In the genomic region with DNA sequence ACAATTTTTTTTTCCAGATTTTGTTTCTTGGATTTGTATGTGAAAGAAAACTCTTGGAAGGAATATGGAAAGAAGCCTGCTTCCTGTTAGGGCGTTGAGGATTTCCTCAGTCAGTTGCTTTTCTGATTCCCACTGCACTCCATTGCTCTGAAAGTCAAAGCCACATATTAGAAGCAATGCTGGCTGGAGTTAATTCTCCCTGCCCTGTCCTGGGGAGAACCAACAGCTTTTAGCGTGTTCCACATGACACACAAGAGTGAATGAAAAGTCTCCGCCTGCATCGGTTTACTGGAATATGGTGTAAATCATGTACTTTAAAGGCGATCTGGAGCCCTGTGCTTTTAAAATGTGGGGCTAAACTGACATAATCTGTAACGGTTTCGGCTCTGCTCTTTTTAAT, we compare ENCODE assay signal across 11 mouse cellular contexts.
DNase-seq lines count a peak whose midpoint lies in the region; ATAC-seq lines count a peak whose summit lies in the region.
"Had no signal": no experiment of that assay in that cellular context is flagged by ENCODE, and none has a peak within 500 bp of the region (broad histone marks: within the 10 kb centered on the region; RNA-seq: fewer than 3 reads in every experiment).

No protein-coding gene starts in this region.

- H3K4me1 ChIP-seq in heart, embryonic 13.5 days = 0 out of 2 replicates have a peak, but pooled peaks cover 3% of the 10 kb centered on the region
- peaks cover 31% of the 10 kb centered on the region for H3K4me1 ChIP-seq in embryonic facial prominence, embryonic 13.5 days
- H3K4me1 ChIP-seq in hindbrain, embryonic 14.5 days (replicated peaks; ENCODE audit: control insufficient read depth, insufficient read depth, low read length) = peaks cover 10% of the 10 kb centered on the region
- peaks cover 7% of the 10 kb centered on the region for H3K4me1 ChIP-seq in midbrain, embryonic 16.5 days (ENCODE audit: control insufficient read depth, insufficient read depth, low read length)

- intact Hi-C loops in left cerebral cortex, postnatal 25 days (cut with DNase I) = no loop called here

- H3K27me3 ChIP-seq in heart, embryonic 13.5 days (replicated peaks) = no peaks in the 10 kb centered on the region
- H3K27me3 ChIP-seq in embryonic facial prominence, embryonic 13.5 days = no peaks in the 10 kb centered on the region
- no peaks in the 10 kb centered on the region for H3K27me3 ChIP-seq in hindbrain, embryonic 14.5 days (ENCODE audit: control insufficient read depth, insufficient read depth, low read length)
- H3K27me3 ChIP-seq in midbrain, embryonic 16.5 days (ENCODE audit: control insufficient read depth, insufficient read depth, low read depth, low read length) = no peaks in the 10 kb centered on the region

- H3K4me3 ChIP-seq in heart, embryonic 13.5 days = no peak overlapping the region
- no peak overlapping the region for H3K4me3 ChIP-seq in embryonic facial prominence, embryonic 13.5 days
- H3K4me3 ChIP-seq in hindbrain, embryonic 14.5 days (replicated peaks; ENCODE audit: low read length) = no peak overlapping the region
- H3K4me3 ChIP-seq in midbrain, embryonic 16.5 days (ENCODE audit: low read depth, low read length) = no peak overlapping the region
- H3K4me3 ChIP-seq: erythroblast, embryonic 14.5 days had no signal

- no peak for DNase-seq in heart, adult 18-20 months
- no peak for DNase-seq in hindbrain, embryonic 14.5 days (ENCODE audit: low spot score)
- no peak for DNase-seq in gastrocnemius, adult 18-20 months (ENCODE audit: low spot score)
- no peak for DNase-seq in left cerebral cortex, postnatal 25 days (ENCODE audit: low spot score in 2 of 2)
- no peak for DNase-seq in T-cell, adult 2 months (ENCODE audit: low spot score)
- DNase-seq: right cerebral cortex, postnatal 4 days had no signal

- H3K9me3 ChIP-seq in heart, embryonic 13.5 days = no peaks in the 10 kb centered on the region
- no peaks in the 10 kb centered on the region for H3K9me3 ChIP-seq in embryonic facial prominence, embryonic 13.5 days
- H3K9me3 ChIP-seq in hindbrain, embryonic 14.5 days (ENCODE audit: control insufficient read depth, low read length) = no peaks in the 10 kb centered on the region
- no peaks in the 10 kb centered on the region for H3K9me3 ChIP-seq in midbrain, embryonic 16.5 days (replicated peaks; ENCODE audit: control insufficient read depth, low read length, poor library complexity, severe bottlenecking)

- H3K4me2 ChIP-seq in heart, embryonic 13.5 days = no peak overlapping the region
- H3K4me2 ChIP-seq in embryonic facial prominence, embryonic 13.5 days = no peak overlapping the region
- H3K4me2 ChIP-seq in hindbrain, embryonic 14.5 days (replicated peaks) = peak overlapping the region; percentile 2; the same call in 1 of the 2 replicates
- no peak overlapping the region for H3K4me2 ChIP-seq in midbrain, embryonic 16.5 days (ENCODE audit: low read length)

- H3K27ac ChIP-seq in heart, embryonic 13.5 days (replicated peaks) = peak overlapping the region; percentile 74
- H3K27ac ChIP-seq in embryonic facial prominence, embryonic 13.5 days = peak overlapping the region; percentile 94
- peak overlapping the region; percentile 63 for H3K27ac ChIP-seq in hindbrain, embryonic 14.5 days
- peak overlapping the region; percentile 74 for H3K27ac ChIP-seq in midbrain, embryonic 16.5 days (ENCODE audit: low read length)
- H3K27ac ChIP-seq: liver, embryonic 14.5 days had no signal

- no peak overlapping the region for H3K9ac ChIP-seq in heart, embryonic 13.5 days
- H3K9ac ChIP-seq in embryonic facial prominence, embryonic 13.5 days = no peak overlapping the region
- H3K9ac ChIP-seq in hindbrain, embryonic 14.5 days = 0 out of 2 replicates have a peak overlapping the region, but pooled peaks have one; percentile 21
- no peak overlapping the region for H3K9ac ChIP-seq in midbrain, embryonic 16.5 days (ENCODE audit: low read depth, low read length)
- H3K9ac ChIP-seq: liver, embryonic 14.5 days had no signal

- no peak for ATAC-seq in heart, embryonic 13.5 days (ENCODE audit: extremely low read depth, insufficient number of reproducible peaks, low FRiP score, low TSS enrichment)
- no peak; the same call in 1 of the 2 replicates for ATAC-seq in embryonic facial prominence, embryonic 13.5 days (ENCODE audit: insufficient number of reproducible peaks, insufficient read depth, low FRiP score, low TSS enrichment, low read depth)
- ATAC-seq in hindbrain, embryonic 14.5 days (ENCODE audit: low FRiP score) = no peak
- peak; percentile 68; the same call in 1 of the 2 replicates for ATAC-seq in midbrain, embryonic 16.5 days

- H3K36me3 ChIP-seq in heart, embryonic 13.5 days = no peaks in the 10 kb centered on the region
- no peaks in the 10 kb centered on the region for H3K36me3 ChIP-seq in embryonic facial prominence, embryonic 13.5 days
- H3K36me3 ChIP-seq in hindbrain, embryonic 14.5 days (replicated peaks; ENCODE audit: control insufficient read depth, insufficient read depth) = no peaks in the 10 kb centered on the region
- H3K36me3 ChIP-seq in midbrain, embryonic 16.5 days (ENCODE audit: control insufficient read depth, insufficient read depth, low read length) = no peaks in the 10 kb centered on the region

- 70% methylated on average over 7 of the region's 7 CpGs for WGBS in heart, embryonic 13.5 days
- WGBS in embryonic facial prominence, embryonic 13.5 days = 22% methylated on average over 7 of the region's 7 CpGs
- 36% methylated on average over 7 of the region's 7 CpGs for WGBS in hindbrain, embryonic 14.5 days
- WGBS in midbrain, embryonic 16.5 days = 14% methylated on average over 7 of the region's 7 CpGs
